Mouse (Mus musculus): ENCODE measurements at regions not wholly inside any gene's neighbourhood (a gene's known extent, or its start where the extent isn't known, plus 50 kb on each side); places are given as distances from the start of the nearest gene placed in this dataset.

GRCm38 (mm10) chr8:115888278-115888677, 180.7 kb upstream of the Maf start:
- intact Hi-C loops (cut with DNase I): no loop called here

GRCm38 (mm10) chr8:115885121-115885743, 177.6 kb upstream of the Maf start:
- no peak for DNase-seq (ENCODE audit: low spot score in 2 of 2)
- intact Hi-C loops (cut with DNase I): no loop called here

More at GRCm38 (mm10) chr8:115888278-115888677, 180.7 kb upstream of the Maf start:
- DNase-seq (ENCODE audit: low spot score in 2 of 2): no peak

DNA sequence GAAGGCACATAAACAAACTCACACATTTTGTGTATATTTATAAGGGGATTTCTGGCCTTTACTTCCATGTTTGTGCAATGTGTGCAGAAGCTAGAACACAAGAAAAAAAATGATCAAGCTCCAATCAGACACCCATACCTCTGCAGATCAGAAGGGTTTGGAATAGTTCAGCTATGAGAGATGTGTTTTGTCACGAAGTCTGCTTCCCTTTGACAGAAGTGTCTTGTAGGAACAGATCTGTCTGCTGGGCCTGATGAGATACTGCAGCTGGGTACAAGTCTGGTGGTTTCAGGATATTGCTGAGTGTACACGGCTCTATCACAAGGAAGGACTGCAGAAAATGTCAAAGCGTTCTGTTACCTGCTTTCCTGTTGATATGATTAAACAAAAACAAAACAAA, 176.2 kb upstream of the Maf start:
- intact Hi-C loops (cut with DNase I): no loop called here
- no peak for DNase-seq (ENCODE audit: low spot score in 2 of 2)

DNA sequence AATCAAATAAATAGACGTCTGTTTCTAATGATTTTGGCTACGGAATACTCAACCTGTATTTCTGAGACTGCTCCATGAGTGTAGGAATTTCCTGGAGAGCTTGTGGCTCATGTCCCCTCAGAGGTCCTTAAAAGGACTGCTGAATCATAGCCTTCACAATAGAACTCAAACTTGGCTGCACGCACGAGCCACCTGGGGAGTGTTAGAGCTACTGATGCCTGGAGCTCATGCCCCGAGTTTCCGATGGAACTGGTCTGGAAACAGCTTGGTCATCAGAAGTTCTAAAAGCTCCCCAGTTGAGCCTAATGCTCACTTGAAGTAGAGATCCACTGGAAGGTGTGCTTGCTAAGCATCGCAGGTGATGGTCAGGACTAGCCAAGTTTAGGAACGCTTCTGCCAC, 174.3 kb upstream of the Maf start:
- DNase-seq (ENCODE audit: low spot score in 2 of 2): no peak
- intact Hi-C loops (cut with DNase I): no loop called here

DNA sequence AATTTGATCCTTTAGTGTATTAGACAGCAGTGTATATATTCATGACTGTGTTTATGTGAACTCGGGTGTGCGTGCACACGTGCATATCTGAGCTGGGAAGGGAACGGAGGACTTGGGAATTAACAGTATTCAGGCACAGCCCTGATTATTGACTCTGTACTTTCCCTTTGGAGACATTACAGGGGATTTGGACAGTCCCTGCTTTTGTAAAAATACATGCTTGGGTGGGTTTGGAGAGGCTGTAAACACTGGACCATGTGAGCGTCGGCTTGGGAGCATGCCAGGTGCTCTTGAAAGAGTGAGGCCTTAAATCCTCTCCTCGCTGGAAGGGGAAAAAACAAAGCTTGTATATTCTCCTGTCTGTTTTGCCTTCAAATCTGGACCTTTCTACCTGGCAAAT, 167.2 kb upstream of the Maf start:
- intact Hi-C loops (cut with DNase I): no loop called here
- DNase-seq (ENCODE audit: low spot score in 2 of 2): peak in 1 of 2 experiments; percentile 13

GRCm38 (mm10) chr8:115871381-115871780, 163.8 kb upstream of the Maf start:
- intact Hi-C loops (cut with DNase I): no loop called here
- no peak for DNase-seq (ENCODE audit: low spot score in 2 of 2)

DNA sequence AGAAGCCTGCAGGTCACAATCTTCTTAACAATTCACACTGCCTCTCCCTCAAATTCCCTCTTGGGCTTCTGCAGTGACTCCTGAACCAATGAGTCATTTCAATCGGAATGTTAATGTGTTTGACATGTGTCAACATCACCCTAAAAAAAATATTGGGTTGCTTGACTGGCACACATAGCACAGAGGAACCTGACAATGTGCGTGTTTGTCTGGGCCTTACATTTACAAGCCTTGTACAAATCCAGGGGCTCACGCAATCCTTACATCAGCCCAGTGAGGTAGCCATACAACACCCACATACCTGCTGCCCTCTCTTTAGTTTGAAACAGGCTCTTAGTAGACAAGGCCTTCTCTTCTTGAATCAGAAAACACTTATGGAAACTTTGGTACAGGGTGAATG, 153.8 kb upstream of the Maf start:
- intact Hi-C loops (cut with DNase I): no loop called here
- DNase-seq (ENCODE audit: low spot score in 2 of 2): no peak

DNA sequence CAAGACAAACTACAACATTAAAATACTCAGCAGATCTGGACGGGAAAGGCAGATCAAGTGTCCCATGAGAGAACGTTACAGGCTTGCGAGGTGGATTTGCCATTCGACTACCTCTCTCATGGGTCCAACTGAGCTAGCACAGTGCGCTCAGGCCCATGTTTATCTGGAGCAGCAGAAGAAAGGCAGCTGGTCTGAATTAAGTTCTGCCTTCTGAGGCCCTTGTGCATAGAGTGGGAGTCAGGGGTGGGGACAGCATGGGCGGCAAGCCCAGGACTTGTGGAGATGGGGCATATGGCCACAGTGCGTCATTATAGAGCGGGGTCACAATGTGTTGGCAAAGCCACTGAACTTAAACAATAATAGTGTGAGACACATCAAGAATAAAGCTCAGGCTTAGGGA, 151.8 kb upstream of the Maf start:
- DNase-seq (ENCODE audit: low spot score in 2 of 2): no peak
- intact Hi-C loops (cut with DNase I): no loop called here

- intact Hi-C loops (cut with DNase I): no loop called here
- no peak for DNase-seq (ENCODE audit: low spot score in 2 of 2)
These were observed 149.2 kb upstream of the Maf start for GRCm38 (mm10) chr8:115856816-115857215.

DNA sequence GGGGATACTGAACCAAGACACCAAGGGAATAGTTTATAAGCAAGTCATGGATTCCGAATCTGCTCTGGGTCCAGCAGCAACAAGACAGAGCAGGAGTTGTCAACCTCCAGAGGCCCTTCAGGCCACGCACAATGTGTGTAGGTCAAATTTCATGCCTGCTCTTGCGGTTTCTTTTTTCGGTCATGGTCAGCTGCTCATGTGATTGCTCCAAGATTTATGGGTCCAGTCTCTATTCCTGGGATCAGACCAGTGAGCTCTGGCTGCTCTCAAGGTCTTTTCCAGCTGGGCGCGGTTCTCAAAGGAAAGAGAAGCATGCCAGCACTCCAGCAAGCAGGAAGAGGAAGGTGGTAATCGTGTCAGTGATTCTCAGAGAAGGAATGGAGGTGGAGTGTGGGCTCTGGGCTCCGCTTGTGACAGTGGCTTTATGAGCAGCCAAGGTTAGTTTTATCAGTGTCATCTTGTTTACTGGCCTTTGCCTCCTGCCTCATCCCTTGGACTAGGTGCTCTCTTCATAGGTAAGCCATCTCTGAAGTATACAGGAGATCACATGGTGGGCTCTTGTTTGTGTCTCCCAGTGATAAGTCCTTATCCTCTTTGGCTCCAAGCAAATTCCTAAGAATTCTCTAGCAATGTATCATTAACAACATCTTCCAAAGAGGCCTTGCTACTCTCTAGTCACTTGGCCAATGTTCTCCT, 148.5 kb upstream of the Maf start:
- no peak for DNase-seq (ENCODE audit: low spot score in 2 of 2)
- intact Hi-C loops (cut with DNase I): no loop called here

GRCm38 (mm10) chr8:115854209-115854900, 146.8 kb upstream of the Maf start:
- peak in 1 of 2 experiments; percentile 4 for DNase-seq (ENCODE audit: low spot score in 2 of 2)
- intact Hi-C loops (cut with DNase I): no loop called here

GRCm38 (mm10) chr8:115850552-115850951, 143.0 kb upstream of the Maf start:
- no peak for DNase-seq (ENCODE audit: low spot score in 2 of 2)
- intact Hi-C loops (cut with DNase I): no loop called here

DNA sequence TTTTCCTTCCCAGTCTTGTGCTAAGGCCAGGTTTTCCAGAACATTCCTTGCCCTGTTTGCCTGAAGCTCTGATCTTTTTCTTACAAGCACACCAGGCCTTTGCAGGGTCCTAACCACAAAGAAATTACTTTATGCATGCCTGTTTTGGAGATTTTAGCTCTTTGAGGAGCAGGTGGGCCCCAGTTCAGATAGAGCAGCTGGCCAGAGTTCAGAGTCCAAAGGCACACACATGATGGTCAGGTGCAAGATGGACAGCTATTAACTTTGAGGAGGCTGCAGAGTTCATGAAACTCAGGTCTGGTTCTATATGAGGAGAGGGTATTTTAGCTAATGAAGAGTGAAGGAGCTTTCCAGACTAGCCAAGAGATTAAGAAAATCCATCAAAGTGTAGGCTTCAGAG, 125.8 kb upstream of the Maf start:
- intact Hi-C loops (cut with DNase I): no loop called here
- no peak for DNase-seq (ENCODE audit: low spot score in 2 of 2)

GRCm38 (mm10) chr8:115831675-115832074, 124.1 kb upstream of the Maf start:
- DNase-seq (ENCODE audit: low spot score in 2 of 2): no peak
- intact Hi-C loops (cut with DNase I): no loop called here

GRCm38 (mm10) chr8:115830012-115830662, 122.5 kb upstream of the Maf start:
- DNase-seq (ENCODE audit: low spot score in 2 of 2): no peak
- intact Hi-C loops (cut with DNase I): no loop called here

- intact Hi-C loops (cut with DNase I): no loop called here
- no peak for DNase-seq (ENCODE audit: low spot score in 2 of 2)
These were observed 118.9 kb upstream of the Maf start for GRCm38 (mm10) chr8:115826516-115826915.

GRCm38 (mm10) chr8:115825899-115826502, 118.4 kb upstream of the Maf start:
- intact Hi-C loops (cut with DNase I): no loop called here
- no peak for DNase-seq (ENCODE audit: low spot score in 2 of 2)

DNA sequence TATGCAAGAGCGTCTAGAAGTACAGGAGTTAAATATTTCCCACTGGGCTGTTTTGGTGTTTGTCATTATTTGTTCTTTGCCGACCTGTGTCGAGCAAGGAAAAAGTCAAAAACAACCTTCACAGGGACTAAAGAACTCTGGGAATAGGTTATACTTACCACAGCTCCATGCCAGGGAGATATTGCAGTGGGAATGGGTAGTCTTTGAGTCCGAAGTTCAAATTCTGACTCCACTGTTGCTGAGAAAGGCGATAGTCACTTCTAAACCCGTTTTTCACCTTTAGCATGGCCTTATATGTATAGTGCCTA, 116.8 kb upstream of the Maf start:
- DNase-seq (ENCODE audit: low spot score in 2 of 2): no peak
- intact Hi-C loops (cut with DNase I): no loop called here

GRCm38 (mm10) chr8:115823673-115824477, 116.3 kb upstream of the Maf start:
- intact Hi-C loops (cut with DNase I): no loop called here
- no peak for DNase-seq (ENCODE audit: low spot score in 2 of 2)

All from left cerebral cortex, postnatal 14 days (tissue).